Mouse (Mus musculus): Measurements from ENCODE around the gene Ankrd33. TPM values are rescaled to one million over a fixed set of nuclear protein-coding genes. Genes with fewer than 3 reads are reported as not detected.

Ankrd33 gene
- polyA plus RNA-seq, 1 experiment from 2014 or later = not detected

DNA sequence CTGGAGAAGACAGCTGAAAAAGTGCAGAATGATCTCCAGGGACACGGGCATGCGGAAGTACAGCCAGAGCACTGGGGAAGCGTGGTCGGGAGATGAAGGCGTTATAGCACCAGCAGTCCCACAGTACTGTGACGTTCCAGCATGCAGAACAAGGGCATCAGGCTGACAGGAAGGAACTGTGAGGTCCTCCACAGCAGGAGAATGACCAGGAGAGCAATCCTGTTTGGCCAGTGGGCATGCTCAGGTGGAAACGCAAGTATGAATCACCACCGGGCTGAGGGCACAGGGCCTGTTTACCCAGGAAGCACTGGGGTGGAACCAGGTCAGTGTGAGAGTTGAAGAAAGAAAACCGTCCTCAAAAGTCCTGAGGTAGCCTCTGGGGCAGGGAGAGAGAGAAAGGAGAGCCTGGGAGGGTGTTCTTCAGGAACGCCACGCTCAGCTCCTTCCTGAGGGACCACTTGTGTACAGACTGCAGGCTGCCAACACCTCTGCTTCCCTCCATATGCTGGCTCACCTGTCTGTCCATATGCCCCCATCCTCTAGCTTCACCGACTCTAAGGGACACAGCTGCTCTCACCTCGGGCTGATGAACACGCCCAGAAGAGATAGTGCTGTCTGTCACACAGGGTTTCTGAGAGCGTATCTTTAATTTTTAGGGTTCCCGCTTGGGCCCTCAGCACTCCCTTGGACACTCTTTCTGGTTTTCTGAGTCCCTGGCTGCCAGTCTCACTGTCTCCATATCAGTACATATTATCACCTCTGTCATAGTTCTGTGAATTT lies 50.3 kb downstream of the Ankrd33 start:
- Histone ChIP-seq H3K27me3 (ENCODE audit: insufficient read depth, low read length) (no peaks in the 10 kb centered on the region), H3K4me1 (ENCODE audit: insufficient read depth) (peaks cover 24% of the 10 kb centered on the region), H3K27ac (ENCODE audit: low read depth) (no peak overlapping the region), H3K4me2 (no peak overlapping the region), H3K36me3 (ENCODE audit: insufficient read depth) (no peaks in the 10 kb centered on the region), H3K9me3 (ENCODE audit: low read depth, low read length) (no peaks in the 10 kb centered on the region), H3K4me3 (ENCODE audit: low read depth, low read length) (no peak overlapping the region), H3K9ac (no peak overlapping the region)
- WGBS = 49% methylated on average over 16 of the region's 16 CpGs
- no peak for ATAC-seq (ENCODE audit: insufficient read depth)
- no peak for DNase-seq
- TF ChIP-seq CTCF (IDR thresholded peaks at IDR 0.05; ENCODE audit: low read depth) = no peak

DNA sequence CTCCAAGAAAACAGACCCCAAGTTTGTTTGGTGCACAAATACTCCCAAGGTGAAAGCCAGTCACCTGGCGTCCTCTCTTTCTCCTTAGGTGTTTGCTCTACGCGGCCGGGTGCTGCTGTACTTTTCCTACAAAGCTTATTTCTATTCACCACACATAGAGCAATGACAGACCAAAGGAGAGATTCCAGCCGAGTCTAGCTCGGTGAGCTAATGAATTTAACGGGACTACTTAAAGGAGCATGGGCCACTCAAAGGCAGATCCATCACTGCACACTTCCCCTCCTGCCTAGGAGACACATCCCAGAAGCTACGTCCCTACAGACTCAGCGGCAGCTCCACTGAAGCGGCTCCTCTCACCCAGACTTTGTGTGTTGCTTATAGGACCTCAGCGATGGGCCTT lies 52.0 kb downstream of the Ankrd33 start:
- ATAC-seq (ENCODE audit: insufficient read depth) (no peak), DNase-seq (no peak)
- Histone ChIP-seq H3K9me3 (ENCODE audit: low read depth, low read length) (no peaks in the 10 kb centered on the region), H3K4me2 (no peak overlapping the region), H3K9ac (no peak overlapping the region), H3K4me3 (ENCODE audit: low read depth, low read length) (no peak overlapping the region), H3K27me3 (ENCODE audit: insufficient read depth, low read length) (no peaks in the 10 kb centered on the region), H3K27ac (ENCODE audit: low read depth) (no peak overlapping the region), H3K36me3 (ENCODE audit: insufficient read depth) (no peaks in the 10 kb centered on the region), H3K4me1 (ENCODE audit: insufficient read depth) (peaks cover 17% of the 10 kb centered on the region)
- no peak for TF ChIP-seq CTCF (IDR thresholded peaks at IDR 0.05; ENCODE audit: low read depth)
- 56% methylated on average over 11 of the region's 11 CpGs for WGBS

Other genes with a start within 250 kb of the Ankrd33 start
- 1.3 and 2.6 TPM in 2 replicates for gene Scn8a, start 245.9 kb upstream of the Ankrd33 start, polyA plus RNA-seq (2014; fragmentation: Nextera tagmentation; extraction: Ambion mirVana)
- not detected in 2 replicates for gene Gm47841, start 68.4 kb upstream of the Ankrd33 start, polyA plus RNA-seq (2014; fragmentation: Nextera tagmentation; extraction: Ambion mirVana)
- 0.26 and 0.34 TPM in 2 replicates for gene Fignl2, start 37.2 kb upstream of the Ankrd33 start, polyA plus RNA-seq (2014; fragmentation: Nextera tagmentation; extraction: Ambion mirVana)
- gene Acvrl1, start 12.8 kb downstream of the Ankrd33 start, polyA plus RNA-seq (2014; fragmentation: Nextera tagmentation; extraction: Ambion mirVana) = 34.4 and 39.0 TPM in 2 replicates
- gene Acvr1b, start 58.3 kb downstream of the Ankrd33 start, polyA plus RNA-seq (2014; fragmentation: Nextera tagmentation; extraction: Ambion mirVana) = 6.3 and 6.4 TPM in 2 replicates
- gene Grasp, start 108.4 kb downstream of the Ankrd33 start, polyA plus RNA-seq (2014; fragmentation: Nextera tagmentation; extraction: Ambion mirVana) = 7.8 and 10.4 TPM in 2 replicates
- gene Nr4a1, start 138.5 kb downstream of the Ankrd33 start, polyA plus RNA-seq (2014; fragmentation: Nextera tagmentation; extraction: Ambion mirVana) = 8.8 TPM in 2 replicates
- 59.1 and 64.7 TPM in 2 replicates for gene Atg101, start 168.5 kb downstream of the Ankrd33 start, polyA plus RNA-seq (2014; fragmentation: Nextera tagmentation; extraction: Ambion mirVana)
- 41.0 and 41.4 TPM in 2 replicates for gene 6030408B16Rik, start 177.5 kb downstream of the Ankrd33 start, polyA plus RNA-seq (2014; fragmentation: Nextera tagmentation; extraction: Ambion mirVana)

All from lung, embryonic 14.5 days (tissue).